Mouse (Mus musculus): ENCODE measurements at regions not wholly inside any gene's neighbourhood (a gene's known extent, or its start where the extent isn't known, plus 50 kb on each side); places are given as distances from the start of the nearest gene placed in this dataset.
A peak's percentile ranks its signal among the peaks of the same experiment; 100 is the strongest.

- Histone ChIP-seq H3K4me1 (ENCODE audit: control insufficient read depth, insufficient read depth, low read length) (no peaks in the 10 kb centered on the region), H3K27me3 (ENCODE audit: control insufficient read depth, insufficient read depth, low read length, poor library complexity, severe bottlenecking) (no peaks in the 10 kb centered on the region), H3K4me3 (ENCODE audit: low read depth, low read length) (no peak overlapping the region), H3K36me3 (ENCODE audit: control insufficient read depth, insufficient read depth, low read length, poor library complexity, severe bottlenecking) (no peaks in the 10 kb centered on the region), H3K9me3 (replicated peaks; ENCODE audit: control insufficient read depth, insufficient read depth, low read length, poor library complexity, severe bottlenecking) (no peaks in the 10 kb centered on the region; the same call in 1 of the 2 replicates), H3K27ac (ENCODE audit: insufficient read depth, low read length) (no peak overlapping the region), H3K9ac (ENCODE audit: low read depth, poor library complexity, severe bottlenecking) (no peak overlapping the region)
- TF ChIP-seq EP300 (IDR thresholded peaks at IDR 0.05; ENCODE audit: insufficient read depth, low read depth, low read length) (no peak), CTCF (IDR thresholded peaks at IDR 0.05; ENCODE audit: low read depth, low read length) (no peak), POLR2A (IDR thresholded peaks at IDR 0.05; ENCODE audit: insufficient read depth, low read length) (no peak)
These were observed 92.1 kb upstream of the Ins2 start for GRCm38 (mm10) chr7:142835319-142835718.

GRCm38 (mm10) chr7:142830969-142831673 is 87.9 kb upstream of the Ins2 start:
- H3K27ac ChIP-seq (ENCODE audit: insufficient read depth, low read length) = no peak overlapping the region
- no peaks in the 10 kb centered on the region for H3K36me3 ChIP-seq (ENCODE audit: control insufficient read depth, insufficient read depth, low read length, poor library complexity, severe bottlenecking)
- no peak overlapping the region for H3K4me3 ChIP-seq (ENCODE audit: low read depth, low read length)
- H3K9me3 ChIP-seq (replicated peaks; ENCODE audit: control insufficient read depth, insufficient read depth, low read length, poor library complexity, severe bottlenecking) = no peaks in the 10 kb centered on the region
- TF ChIP-seq EP300 (IDR thresholded peaks at IDR 0.05; ENCODE audit: insufficient read depth, low read depth, low read length) = no peak
- TF ChIP-seq CTCF (IDR thresholded peaks at IDR 0.05; ENCODE audit: low read depth, low read length) = no peak
- TF ChIP-seq POLR2A (IDR thresholded peaks at IDR 0.05; ENCODE audit: insufficient read depth, low read length) = no peak
- no peaks in the 10 kb centered on the region for H3K4me1 ChIP-seq (ENCODE audit: control insufficient read depth, insufficient read depth, low read length)
- H3K27me3 ChIP-seq (ENCODE audit: control insufficient read depth, insufficient read depth, low read length, poor library complexity, severe bottlenecking) = no peaks in the 10 kb centered on the region
- no peak overlapping the region for H3K9ac ChIP-seq (ENCODE audit: low read depth, poor library complexity, severe bottlenecking)

GRCm38 (mm10) chr7:142810711-142811110 is 67.5 kb upstream of the Ins2 start:
- H3K27ac ChIP-seq (ENCODE audit: insufficient read depth, low read length) = no peak overlapping the region

DNA sequence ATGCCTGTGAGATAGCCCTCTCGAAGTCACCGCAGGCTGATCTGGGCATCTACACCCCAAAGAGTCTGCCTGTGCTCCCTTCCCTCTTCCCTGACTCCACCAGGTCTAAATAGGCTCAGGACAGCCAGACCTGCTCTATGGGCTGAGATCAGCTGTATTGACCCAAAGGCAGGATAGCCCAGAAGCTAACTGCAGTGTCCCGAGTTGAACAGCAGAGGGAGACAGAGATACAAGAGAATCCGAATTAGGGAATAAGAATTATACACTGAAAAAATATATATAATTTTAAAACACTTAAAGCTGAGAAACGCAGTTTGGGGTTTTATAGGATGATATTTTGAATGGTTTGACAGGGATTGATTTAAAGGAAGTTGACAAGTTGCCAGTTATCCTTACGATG is 56.2 kb upstream of the Ins2 start:
- Histone ChIP-seq H3K9ac (ENCODE audit: low read depth, poor library complexity, severe bottlenecking) (no peak overlapping the region), H3K27ac (ENCODE audit: insufficient read depth, low read length) (no peak overlapping the region), H3K4me3 (ENCODE audit: low read depth, low read length) (no peak overlapping the region), H3K36me3 (ENCODE audit: control insufficient read depth, insufficient read depth, low read length, poor library complexity, severe bottlenecking) (no peaks in the 10 kb centered on the region), H3K27me3 (ENCODE audit: control insufficient read depth, insufficient read depth, low read length, poor library complexity, severe bottlenecking) (no peaks in the 10 kb centered on the region), H3K4me1 (ENCODE audit: control insufficient read depth, insufficient read depth, low read length) (no peaks in the 10 kb centered on the region), H3K9me3 (replicated peaks; ENCODE audit: control insufficient read depth, insufficient read depth, low read length, poor library complexity, severe bottlenecking) (0 out of 2 replicates have a peak, but pooled peaks cover 5% of the 10 kb centered on the region)
- TF ChIP-seq EP300 (IDR thresholded peaks at IDR 0.05; ENCODE audit: insufficient read depth, low read depth, low read length) (no peak), CTCF (IDR thresholded peaks at IDR 0.05; ENCODE audit: low read depth, low read length) (peak; percentile 52)

More at GRCm38 (mm10) chr7:142810711-142811110, 67.5 kb upstream of the Ins2 start:
- H3K27me3 ChIP-seq (ENCODE audit: control insufficient read depth, insufficient read depth, low read length, poor library complexity, severe bottlenecking) = no peaks in the 10 kb centered on the region
- H3K9me3 ChIP-seq (replicated peaks; ENCODE audit: control insufficient read depth, insufficient read depth, low read length, poor library complexity, severe bottlenecking) = no peaks in the 10 kb centered on the region
- no peak overlapping the region for H3K9ac ChIP-seq (ENCODE audit: low read depth, poor library complexity, severe bottlenecking)
- no peak for TF ChIP-seq EP300 (IDR thresholded peaks at IDR 0.05; ENCODE audit: insufficient read depth, low read depth, low read length)
- TF ChIP-seq POLR2A (IDR thresholded peaks at IDR 0.05; ENCODE audit: insufficient read depth, low read length) = no peak
- TF ChIP-seq CTCF (IDR thresholded peaks at IDR 0.05; ENCODE audit: low read depth, low read length) = no peak
- no peak overlapping the region for H3K4me3 ChIP-seq (ENCODE audit: low read depth, low read length)
- H3K4me1 ChIP-seq (ENCODE audit: control insufficient read depth, insufficient read depth, low read length) = no peaks in the 10 kb centered on the region
- H3K36me3 ChIP-seq (ENCODE audit: control insufficient read depth, insufficient read depth, low read length, poor library complexity, severe bottlenecking) = no peaks in the 10 kb centered on the region

DNA sequence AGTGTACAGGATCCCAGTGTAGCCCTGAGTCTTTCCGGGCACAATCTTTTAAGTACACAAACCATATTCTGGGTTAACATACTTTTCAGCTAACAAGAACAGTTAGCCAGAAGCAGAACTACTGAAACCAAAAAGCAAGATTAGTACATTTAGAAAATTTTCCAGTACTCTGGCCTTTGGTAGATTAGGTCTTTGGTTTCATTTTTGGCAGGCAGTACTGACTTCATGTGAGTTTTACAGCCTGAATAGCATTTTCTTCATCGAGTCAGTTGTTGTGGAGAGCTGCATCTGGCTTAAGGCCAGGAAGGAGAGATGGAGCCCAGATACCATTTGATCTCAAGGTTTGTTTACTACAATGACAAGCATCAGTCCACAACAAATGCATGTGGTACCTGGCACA is 51.3 kb upstream of the Ins2 start:
- Histone ChIP-seq H3K27ac (ENCODE audit: insufficient read depth, low read length) (no peak overlapping the region), H3K27me3 (ENCODE audit: control insufficient read depth, insufficient read depth, low read length, poor library complexity, severe bottlenecking) (no peaks in the 10 kb centered on the region), H3K9me3 (replicated peaks; ENCODE audit: control insufficient read depth, insufficient read depth, low read length, poor library complexity, severe bottlenecking) (no peaks in the 10 kb centered on the region), H3K4me1 (ENCODE audit: control insufficient read depth, insufficient read depth, low read length) (no peaks in the 10 kb centered on the region), H3K36me3 (ENCODE audit: control insufficient read depth, insufficient read depth, low read length, poor library complexity, severe bottlenecking) (no peaks in the 10 kb centered on the region), H3K4me3 (ENCODE audit: low read depth, low read length) (no peak overlapping the region), H3K9ac (ENCODE audit: low read depth, poor library complexity, severe bottlenecking) (no peak overlapping the region)
- no peak for TF ChIP-seq EP300 (IDR thresholded peaks at IDR 0.05; ENCODE audit: insufficient read depth, low read depth, low read length)
- no peak for TF ChIP-seq CTCF (IDR thresholded peaks at IDR 0.05; ENCODE audit: low read depth, low read length)
- no peak for TF ChIP-seq POLR2A (IDR thresholded peaks at IDR 0.05; ENCODE audit: insufficient read depth, low read length)
